Mouse (Mus musculus) right cerebral cortex, postnatal 4 days (tissue): ENCODE measurements around the gene Terf2ip.

Source experiments
- DNase-seq: peaks from one replicate; pipeline ENCODE4 v3.0.0-alpha.2; 2022

Terf2ip gene

GRCm38 (mm10) chr8:112011816-112012242, 631 bp downstream of the Terf2ip start:
- DNase-seq: peak; percentile 46

GRCm38 (mm10) chr8:112014936-112015335, 3.7 kb downstream of the Terf2ip start, which contains the start of gene Gm6793:
TSS of gene Gm6793 (minus strand) at chr8:112015036.
- DNase-seq: no peak

- DNase-seq: no peak
Observed at GRCm38 (mm10) chr8:112029455-112029854, 18.3 kb downstream of the Terf2ip start.

GRCm38 (mm10) chr8:112030663-112031062, 19.5 kb downstream of the Terf2ip start:
- DNase-seq: no peak

- DNase-seq: no peak
Observed at GRCm38 (mm10) chr8:112033071-112033470, 21.9 kb downstream of the Terf2ip start.

- DNase-seq: no peak
Observed at GRCm38 (mm10) chr8:112034603-112035002, 23.4 kb downstream of the Terf2ip start.

- no peak for DNase-seq
Observed at GRCm38 (mm10) chr8:112037521-112037920, 26.3 kb downstream of the Terf2ip start.

GRCm38 (mm10) chr8:112045182-112045581, 34.0 kb downstream of the Terf2ip start:
- DNase-seq: peak; percentile 18

- DNase-seq: peak; percentile 91
Observed at GRCm38 (mm10) chr8:112045896-112046295, 34.7 kb downstream of the Terf2ip start.

GRCm38 (mm10) chr8:112048293-112048692, 37.1 kb downstream of the Terf2ip start:
- no peak for DNase-seq

GRCm38 (mm10) chr8:112049984-112050383, 38.8 kb downstream of the Terf2ip start:
- DNase-seq: no peak

GRCm38 (mm10) chr8:112051537-112051936, 40.3 kb downstream of the Terf2ip start:
- no peak for DNase-seq

- no peak for DNase-seq
Observed at GRCm38 (mm10) chr8:112054456-112054855, 43.3 kb downstream of the Terf2ip start.

GRCm38 (mm10) chr8:112061372-112061771, 50.2 kb downstream of the Terf2ip start:
- DNase-seq: peak; percentile 32
